Mouse (Mus musculus) lung, postnatal 0 days (tissue): Measurements from ENCODE around the gene Spc25.

Source experiments
- CTCF ChIP-seq: IDR thresholded peaks from 2 replicates; pipeline ENCODE4 v1.5.1; 2016; ENCODE audit warnings: antibody characterized with exemption, mild to moderate bottlenecking
- EP300 ChIP-seq: IDR thresholded peaks from 2 replicates; pipeline ENCODE4 v1.6.1; 2016; ENCODE audit warnings: antibody characterized with exemption, mild to moderate bottlenecking, control low read depth

DNA sequence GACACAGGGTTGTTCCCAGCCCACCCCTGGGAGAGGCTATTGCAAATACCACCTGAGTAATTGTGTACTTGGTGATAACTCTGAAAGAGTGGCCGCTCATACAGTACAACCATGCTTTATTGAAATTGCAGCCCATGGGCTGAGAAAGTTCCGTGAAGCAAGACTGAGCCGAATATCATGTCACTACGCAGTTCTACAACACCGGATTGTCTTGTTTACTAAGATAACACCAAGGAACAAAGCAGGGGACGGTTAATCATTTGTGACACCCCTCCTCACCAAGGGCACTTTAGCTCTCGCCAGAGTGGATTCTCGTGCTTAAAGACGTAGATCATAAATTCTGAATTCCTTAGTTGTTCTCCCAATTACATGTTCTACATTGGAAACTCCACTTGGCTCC lies 33.3 kb upstream of the Spc25 start:
- TF ChIP-seq CTCF (no peak), EP300 (no peak)
